Mouse (Mus musculus) induced T-regulatory cell, adult 2 months (primary cell): ENCODE data around the gene Gstt2.
A peak's percentile ranks its signal among the peaks of the same experiment; 100 is the strongest.
"Not testable (repeated sequence)": the region's sequence is repeated elsewhere in the genome, so short reads cannot be mapped to it uniquely, and the experiment has no call there.

ENCODE experiments used
- DNase-seq: peaks from one replicate; pipeline ENCODE4 v3.0.0-alpha.2; 2012; ENCODE audit warnings: low read depth

Gstt2 gene

GRCm38 (mm10) chr10:75855416-75855981 is 18.3 kb upstream of the Gstt2 start:
- DNase-seq, result no peak

GRCm38 (mm10) chr10:75854791-75855190 is 17.6 kb upstream of the Gstt2 start:
- no peak for DNase-seq

- no peak for DNase-seq
Observed at GRCm38 (mm10) chr10:75854096-75854495, 16.9 kb upstream of the Gstt2 start.

DNA sequence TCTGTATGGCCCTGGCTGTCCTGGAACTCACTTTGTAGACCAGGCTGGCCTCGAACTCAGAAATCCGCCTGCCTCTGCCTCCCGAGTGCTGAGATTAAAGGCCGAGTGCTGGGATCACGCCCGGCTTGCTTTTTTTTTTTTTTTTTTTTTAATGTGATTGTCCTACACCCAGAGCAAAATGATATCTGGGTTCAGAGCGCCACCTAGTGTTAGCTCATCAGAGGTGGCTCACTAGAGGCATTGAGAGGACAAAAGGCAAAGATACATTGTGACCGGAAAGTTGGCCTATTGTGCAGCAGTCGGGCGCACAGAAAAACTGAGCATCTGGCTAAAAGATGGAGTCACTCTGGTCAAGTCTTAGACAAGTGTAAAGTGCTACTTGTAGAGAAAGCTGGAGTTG is 16.2 kb upstream of the Gstt2 start:
- DNase-seq, result peak; percentile 95

DNA sequence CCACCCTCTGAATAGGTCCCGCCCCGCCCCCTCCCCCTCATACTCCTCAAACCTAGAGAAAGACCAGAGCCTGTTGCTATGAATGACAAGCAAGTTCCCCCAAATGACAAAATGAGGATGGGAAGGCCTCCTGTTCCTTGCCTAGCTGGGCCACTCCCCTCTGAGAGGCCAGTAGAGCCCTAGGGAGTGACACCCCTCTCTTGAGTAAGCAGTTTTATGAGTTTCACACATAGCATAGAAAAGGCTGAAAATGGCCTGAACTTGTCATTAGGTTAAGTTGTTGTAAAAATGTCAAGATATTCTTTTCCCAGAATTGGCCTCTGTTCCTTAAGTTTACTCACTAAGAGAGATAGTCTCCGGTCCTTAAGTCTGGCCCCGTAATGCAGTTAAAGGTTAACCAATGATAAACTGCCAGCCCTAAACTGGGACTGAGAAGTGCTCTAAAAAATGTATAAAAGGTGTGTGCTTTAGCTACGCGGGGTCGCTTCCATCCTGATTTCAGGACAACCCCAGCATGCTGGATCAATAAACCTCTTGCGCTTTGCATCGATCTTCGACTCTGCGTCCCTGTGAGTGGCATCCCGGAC is 15.4 kb upstream of the Gstt2 start:
- DNase-seq, result no peak

GRCm38 (mm10) chr10:75851681-75852080 is 14.5 kb upstream of the Gstt2 start:
- no peak for DNase-seq

GRCm38 (mm10) chr10:75851076-75851475 is 13.9 kb upstream of the Gstt2 start:
- DNase-seq, result no peak

DNA sequence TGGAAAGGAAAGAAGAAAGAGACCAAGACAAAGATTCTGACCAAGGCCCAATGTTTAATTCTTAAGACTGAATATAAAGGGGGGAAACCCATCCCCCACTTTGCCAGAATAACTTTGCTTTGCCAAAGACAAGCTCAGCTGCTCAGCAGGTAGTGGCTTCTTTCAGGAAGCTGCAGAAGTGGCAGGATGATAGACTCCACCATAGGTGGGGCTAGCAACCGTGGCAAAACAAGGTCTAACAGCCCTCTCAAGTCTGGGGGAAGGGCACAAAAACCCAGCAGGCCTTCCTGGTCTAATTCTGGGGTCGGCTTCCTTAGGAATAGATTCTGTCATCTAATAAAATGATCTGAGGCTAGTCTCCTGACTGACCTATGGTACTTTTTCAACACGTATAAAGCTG is 11.2 kb upstream of the Gstt2 start:
- no peak for DNase-seq

DNA sequence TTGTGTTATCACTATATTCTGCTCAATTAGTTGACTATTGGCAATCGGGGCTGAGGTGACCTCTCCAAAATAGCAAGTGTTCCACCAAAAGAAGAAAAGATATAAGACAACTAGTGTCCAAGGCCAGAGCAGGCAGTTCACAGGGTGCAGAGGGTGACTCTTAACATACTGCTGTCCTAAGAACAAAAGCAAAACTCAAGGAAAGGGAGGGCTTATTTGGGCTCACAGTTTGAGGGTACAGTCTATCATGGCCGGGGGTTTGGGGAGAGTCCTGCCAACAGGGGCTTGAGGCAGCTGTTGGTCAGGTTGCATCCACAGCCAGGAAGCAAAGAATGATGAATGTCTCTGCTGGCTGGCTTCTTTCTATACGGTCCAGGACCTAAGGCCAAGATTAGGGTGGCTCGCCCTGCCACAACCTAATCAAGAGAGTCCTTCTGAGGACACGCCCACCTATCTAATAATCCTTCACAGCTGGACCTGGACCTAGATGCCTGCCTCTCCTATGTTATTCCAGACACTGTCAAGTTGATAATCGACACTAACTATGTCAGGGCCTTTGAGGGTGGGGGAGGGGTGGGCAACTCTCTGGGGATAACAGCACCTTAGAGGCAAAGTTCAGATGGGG is 8.2 kb upstream of the Gstt2 start:
- DNase-seq, result no peak

DNA sequence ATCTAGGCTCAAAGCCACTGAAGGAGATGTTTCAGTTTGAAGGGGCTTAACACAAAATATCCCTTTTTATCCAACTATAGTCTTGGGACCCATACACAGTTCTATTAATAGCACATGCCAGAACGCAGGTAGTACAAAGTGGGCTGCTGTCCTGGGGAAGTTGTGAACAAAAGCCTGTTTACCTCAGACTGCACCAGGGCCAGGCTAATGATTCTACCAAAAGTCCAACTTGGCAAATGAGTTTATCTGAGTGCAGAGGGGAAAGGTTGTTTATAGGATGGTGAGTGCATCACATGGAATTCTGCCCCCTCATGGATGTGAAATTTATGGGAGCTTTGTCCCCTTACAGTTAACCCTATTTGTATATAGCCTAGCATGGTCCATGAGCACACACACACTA is 7.6 kb upstream of the Gstt2 start:
- no peak for DNase-seq

- DNase-seq, result not testable (repeated sequence)
Observed at GRCm38 (mm10) chr10:75843898-75844297, 6.7 kb upstream of the Gstt2 start.

GRCm38 (mm10) chr10:75839092-75839491 is 1.9 kb upstream of the Gstt2 start:
- DNase-seq, result peak; percentile 82

DNA sequence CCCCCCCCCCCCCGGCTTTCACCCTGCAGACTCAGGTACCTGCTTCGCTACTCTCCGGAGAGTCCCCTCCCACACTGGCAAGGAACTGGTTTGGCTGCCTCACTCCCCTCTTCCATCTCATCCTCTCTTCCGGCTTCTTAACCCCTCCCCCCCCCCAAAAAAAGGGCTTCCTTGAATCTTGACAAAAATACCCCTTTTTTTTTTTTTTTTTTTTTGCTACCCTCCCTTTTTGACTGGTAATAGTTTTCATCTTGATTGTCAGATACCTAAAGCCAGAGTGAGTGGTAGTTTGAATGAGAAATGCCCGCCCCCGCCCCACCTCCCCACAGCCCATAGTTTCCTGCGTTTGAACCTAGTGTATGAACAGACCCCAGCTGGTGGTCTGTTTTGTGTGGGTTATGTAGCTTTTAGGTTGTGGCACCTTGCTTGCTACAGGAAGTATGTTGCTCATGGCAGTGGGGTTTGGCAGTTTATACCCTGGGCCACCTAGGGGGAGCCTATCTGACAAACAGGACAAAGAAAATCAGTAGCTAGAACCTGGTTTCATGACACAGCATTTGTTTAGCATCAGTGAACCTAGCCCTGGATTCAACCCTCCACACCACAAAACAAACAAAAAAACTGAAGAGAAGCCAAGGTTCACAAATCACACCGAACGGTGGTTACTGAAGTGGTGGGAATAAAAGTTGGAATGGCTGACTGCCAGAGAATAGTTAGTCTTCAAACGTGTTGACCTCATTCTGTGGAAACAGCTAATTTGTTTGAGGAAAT is 1.3 kb downstream of the Gstt2 start:
- DNase-seq, result peak; percentile 89

- DNase-seq, result peak; percentile 92
Observed at GRCm38 (mm10) chr10:75835307-75835706, 1.9 kb downstream of the Gstt2 start.

DNA sequence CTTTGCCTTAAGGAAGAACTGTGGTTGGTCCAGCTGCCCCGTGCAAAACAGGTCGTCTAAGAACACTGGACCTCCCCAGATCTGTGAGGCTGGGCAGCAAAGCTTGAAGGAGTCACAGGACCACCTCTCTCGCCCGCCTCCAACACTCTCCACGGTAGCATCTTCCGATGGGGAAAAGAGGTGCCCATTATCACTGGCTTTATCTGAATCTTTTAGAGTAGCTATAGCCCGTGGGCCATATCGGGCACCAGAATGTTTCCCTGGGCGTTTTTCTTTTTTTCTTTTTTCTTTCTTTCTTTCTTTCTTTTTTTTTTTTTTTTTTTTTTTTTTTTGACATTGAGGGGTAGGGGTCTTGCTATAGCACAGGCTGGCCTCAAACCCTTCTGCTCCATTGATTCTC is 2.5 kb downstream of the Gstt2 start:
- DNase-seq, result no peak

DNA sequence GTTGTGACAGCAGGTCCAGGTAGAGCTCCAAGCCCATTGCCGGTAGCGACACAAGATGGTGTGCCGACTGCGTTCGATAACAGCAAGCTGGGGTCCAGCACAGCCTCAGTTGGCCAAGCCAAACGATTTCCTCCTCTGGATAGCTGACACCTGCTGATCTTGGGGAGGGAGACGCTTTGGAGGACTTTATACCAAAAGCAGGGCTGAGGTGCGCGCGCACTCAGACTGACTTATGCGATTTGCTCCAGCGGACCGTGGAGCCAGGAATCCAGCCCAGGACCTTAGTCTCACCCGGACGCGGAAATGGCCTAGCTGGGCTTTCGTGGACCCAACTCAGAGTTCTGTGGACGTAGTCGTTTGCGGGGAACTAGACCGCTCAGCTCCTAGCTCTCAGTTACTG is 3.0 kb downstream of the Gstt2 start:
- DNase-seq, result peak; percentile 88

- peak; percentile 59 for DNase-seq
Observed at GRCm38 (mm10) chr10:75833456-75834080, 3.7 kb downstream of the Gstt2 start.

GRCm38 (mm10) chr10:75832272-75832895 is 4.8 kb downstream of the Gstt2 start:
- peak; percentile 88 for DNase-seq

GRCm38 (mm10) chr10:75830275-75830670 is 7.0 kb downstream of the Gstt2 start:
- no peak for DNase-seq

GRCm38 (mm10) chr10:75829529-75830274 is 7.5 kb downstream of the Gstt2 start:
- no peak for DNase-seq

DNA sequence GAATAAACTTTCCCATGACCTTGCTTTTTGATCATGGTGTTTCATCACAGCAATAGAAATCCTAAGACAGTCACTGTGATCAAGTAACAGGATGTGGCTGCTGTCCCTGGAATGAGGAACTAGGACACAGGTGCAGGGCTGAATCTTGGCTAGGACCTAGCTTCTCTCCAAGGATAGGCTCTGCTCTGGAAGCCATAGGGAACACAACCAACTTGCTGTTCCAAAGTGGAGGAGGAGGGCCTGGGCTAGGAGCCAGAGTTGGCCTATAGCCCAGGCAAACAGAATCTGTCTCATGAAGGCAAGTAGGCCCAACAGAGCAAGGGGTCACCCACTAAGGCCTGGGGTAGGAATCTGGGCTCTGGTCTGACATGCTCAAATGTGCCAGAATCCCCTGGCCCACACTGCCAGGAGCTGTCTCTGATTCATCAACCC is 8.7 kb downstream of the Gstt2 start:
- no peak for DNase-seq
